10 mouse cellular contexts compared by ENCODE assay signal in genomic region chr12:4588603-4589002, GRCm38 (mm10). TPM values are rescaled to one million over a fixed set of nuclear protein-coding genes. Genes with fewer than 3 reads are reported as not detected.
DNase-seq lines count a peak whose midpoint lies in the region; ATAC-seq and TF ChIP-seq lines count a peak whose summit lies in the region.
"Had no signal": no experiment of that assay in that cellular context is flagged by ENCODE, and none has a peak within 500 bp of the region (broad histone marks: within the 10 kb centered on the region; RNA-seq: fewer than 3 reads in every experiment).

No protein-coding gene starts in this region.

- no peaks in the 10 kb centered on the region for H3K36me3 ChIP-seq in embryonic facial prominence, embryonic 13.5 days
- H3K36me3 ChIP-seq in embryonic facial prominence, embryonic 10.5 days (replicated peaks), result no peaks in the 10 kb centered on the region
- H3K36me3 ChIP-seq in C2C12 (ENCODE audit: control insufficient read depth, insufficient read depth), result no peaks in the 10 kb centered on the region
- no peaks in the 10 kb centered on the region for H3K36me3 ChIP-seq in liver, embryonic 12.5 days

- peaks cover 13% of the 10 kb centered on the region for H3K4me1 ChIP-seq in embryonic facial prominence, embryonic 13.5 days
- peaks cover 9% of the 10 kb centered on the region for H3K4me1 ChIP-seq in embryonic facial prominence, embryonic 10.5 days
- H3K4me1 ChIP-seq in lung, adult 2 months (ENCODE audit: control insufficient read depth, insufficient read depth, low read length), result peaks cover 6% of the 10 kb centered on the region; the same call in 1 of the 2 replicates
- H3K4me1 ChIP-seq in liver, embryonic 12.5 days, result peaks cover 7% of the 10 kb centered on the region

- H3K27ac ChIP-seq in embryonic facial prominence, embryonic 13.5 days, result no peak overlapping the region
- no peak overlapping the region for H3K27ac ChIP-seq in embryonic facial prominence, embryonic 10.5 days (replicated peaks)
- H3K27ac ChIP-seq in liver, embryonic 12.5 days, result no peak overlapping the region

- H3K9ac ChIP-seq in embryonic facial prominence, embryonic 13.5 days, result no peak overlapping the region
- no peak overlapping the region for H3K9ac ChIP-seq in liver, embryonic 12.5 days

- H3K79me2 ChIP-seq in C2C12 (ENCODE audit: control insufficient read depth, insufficient read depth), result peaks cover 5% of the 10 kb centered on the region

- no peak for TF ChIP-seq CTCF in C2C12 (IDR thresholded peaks at IDR 0.05; ENCODE audit: control insufficient read depth, insufficient read depth, insufficient read length)
- no peak for TF ChIP-seq CTCF in lung, adult 2 months (IDR thresholded peaks at IDR 0.05; ENCODE audit: insufficient read depth, low read length)

- DNase-seq in embryonic facial prominence, embryonic 10.5 days (ENCODE audit: low spot score), result no peak
- peak; percentile 76 for DNase-seq in gastrocnemius, adult 18-20 months (ENCODE audit: low spot score)
- DNase-seq in lung, adult 2 months, result peak; percentile 22
- no peak for DNase-seq in left cerebral cortex, adult 18-20 months (ENCODE audit: low spot score in 2 of 2)

- H3K4me2 ChIP-seq in embryonic facial prominence, embryonic 13.5 days, result no peak overlapping the region
- no peak overlapping the region for H3K4me2 ChIP-seq in liver, embryonic 12.5 days

- H3K4me3 ChIP-seq in embryonic facial prominence, embryonic 13.5 days, result no peak overlapping the region
- H3K4me3 ChIP-seq in embryonic facial prominence, embryonic 10.5 days, result no peak overlapping the region
- H3K4me3 ChIP-seq in C2C12 (ENCODE audit: insufficient read depth, poor library complexity, severe bottlenecking), result no peak overlapping the region
- no peak overlapping the region for H3K4me3 ChIP-seq in lung, adult 2 months (replicated peaks; ENCODE audit: extremely low read depth, low read depth, low read length)
- no peak overlapping the region for H3K4me3 ChIP-seq in liver, embryonic 12.5 days

- H3ac ChIP-seq in C2C12 (ENCODE audit: control insufficient read depth, insufficient read length, low read depth), result no peak overlapping the region

- H3K79me3 ChIP-seq in C2C12 (ENCODE audit: low read depth), result peaks cover under 1% of the 10 kb centered on the region

- peak; percentile 38; the same call in 1 of the 2 replicates for ATAC-seq in embryonic facial prominence, embryonic 13.5 days (ENCODE audit: insufficient number of reproducible peaks, insufficient read depth, low FRiP score, low TSS enrichment, low read depth)
- no peak for ATAC-seq in liver, embryonic 12.5 days
- no peak for ATAC-seq in inflammation-experienced regulatory T-cells, adult 6 months

- H3K27me3 ChIP-seq in embryonic facial prominence, embryonic 13.5 days, result no peaks in the 10 kb centered on the region
- H3K27me3 ChIP-seq in embryonic facial prominence, embryonic 10.5 days (replicated peaks; ENCODE audit: low read depth, poor library complexity, severe bottlenecking), result peaks cover 1% of the 10 kb centered on the region; the same call in 1 of the 2 replicates
- no peaks in the 10 kb centered on the region for H3K27me3 ChIP-seq in C2C12 (ENCODE audit: control insufficient read depth, insufficient read depth, insufficient read length)
- no peaks in the 10 kb centered on the region for H3K27me3 ChIP-seq in liver, embryonic 12.5 days (replicated peaks)

- TF ChIP-seq POLR2A in lung, adult 2 months (IDR thresholded peaks at IDR 0.05; ENCODE audit: borderline replicate concordance, extremely low read depth, low read depth, low read length), result no peak

- 74% methylated on average over 3 of the region's 3 CpGs for WGBS in embryonic facial prominence, embryonic 13.5 days
- 88% methylated on average over 3 of the region's 3 CpGs for WGBS in embryonic facial prominence, embryonic 10.5 days
- 34% methylated on average over 3 of the region's 3 CpGs for WGBS in lung, adult 2 months
- 71% methylated on average over 3 of the region's 3 CpGs for WGBS in liver, embryonic 12.5 days (ENCODE audit: insufficient replicate concordance)

- no peaks in the 10 kb centered on the region for H3K9me3 ChIP-seq in embryonic facial prominence, embryonic 13.5 days
- H3K9me3 ChIP-seq in embryonic facial prominence, embryonic 10.5 days, result no peaks in the 10 kb centered on the region
- no peaks in the 10 kb centered on the region; the same call in 1 of the 2 replicates for H3K9me3 ChIP-seq in liver, embryonic 12.5 days (replicated peaks)

TF ChIP-seq in C2C12, 6 proteins besides CTCF, POLR2A, EP300 and RAD21:
- TF ChIP-seq MYOG (IDR thresholded peaks at IDR 0.05; ENCODE audit: control insufficient read depth, extremely low read depth, insufficient read length), result no peak
- peak; percentile 81 for TF ChIP-seq MYOD1 (IDR thresholded peaks at IDR 0.05; ENCODE audit: control insufficient read depth, insufficient read length, low read depth)

RNA-seq across cellular contexts. Expression of gene Itsn2, which starts 3.8 kb away (rescaled TPM):
- 32.7 and 34.0 TPM in 2 replicates for polyA plus RNA-seq in embryonic facial prominence, embryonic 13.5 days (2015; fragmentation: Nextera tagmentation; extraction: Ambion mirVana)
- polyA plus RNA-seq in embryonic facial prominence, embryonic 10.5 days (2016; fragmentation: Nextera tagmentation; extraction: Ambion mirVana), result 17.6 and 17.9 TPM in 2 replicates
- 7.9 TPM for polyA plus RNA-seq in C2C12 (2012; fragmentation: generic; extraction: Trizol)
- total RNA-seq in gastrocnemius, adult 18-20 months (2021), result 10 to 100 TPM; 22.7 to 25.7 TPM
- 22.4 and 36.3 TPM in 2 replicates for polyA plus RNA-seq in lung, adult 2 months (2012; rRNA removed)
- polyA plus RNA-seq in liver, embryonic 12.5 days (2016; fragmentation: Nextera tagmentation; extraction: Ambion mirVana), result 34.3 and 35.4 TPM in 2 replicates
- 10 to 100 TPM; 49.8 to 65.3 (median 61.3) TPM for polyA plus RNA-seq in inflammation-experienced regulatory T-cells, adult 6 months (2017; shearing (Covaris generic))
- total RNA-seq in left cerebral cortex, adult 18-20 months (2021), result 10 to 100 TPM; 72.4 to 74.2 TPM

RNA-seq across cellular contexts. Expression of gene Gm3625, which starts 4.1 kb away (rescaled TPM):
- polyA plus RNA-seq in embryonic facial prominence, embryonic 13.5 days (2015; fragmentation: Nextera tagmentation; extraction: Ambion mirVana), result not detected in 2 replicates
- polyA plus RNA-seq in embryonic facial prominence, embryonic 10.5 days (2016; fragmentation: Nextera tagmentation; extraction: Ambion mirVana), result not detected in 2 replicates
- polyA plus RNA-seq in C2C12 (2012; fragmentation: generic; extraction: Trizol), result not detected
- total RNA-seq in gastrocnemius, adult 18-20 months (2021), result not detected
- not detected in 2 replicates for polyA plus RNA-seq in lung, adult 2 months (2012; rRNA removed)
- not detected in 2 replicates for polyA plus RNA-seq in liver, embryonic 12.5 days (2016; fragmentation: Nextera tagmentation; extraction: Ambion mirVana)
- polyA plus RNA-seq in inflammation-experienced regulatory T-cells, adult 6 months (2017; shearing (Covaris generic)), result not detected
- not detected for total RNA-seq in left cerebral cortex, adult 18-20 months (2021)
- total RNA-seq: left cerebral cortex, postnatal 10 days had no signal
- polyA plus RNA-seq: cortical plate, adult 2 months had no signal

Comparison
In these comparisons a context has a peak if more than half of its experiments do, and no peak if none do; other contexts are left out.
1. DNase-seq: peak in gastrocnemius, adult 18-20 months (single experiment) and lung, adult 2 months (single experiment); none in embryonic facial prominence, embryonic 10.5 days (single experiment) and left cerebral cortex, adult 18-20 months (0 of 2).